Mouse (Mus musculus) thymus, adult 18-20 months (tissue): ENCODE measurements at regions not wholly inside any gene's neighbourhood (a gene's known extent, or its start where the extent isn't known, plus 50 kb on each side); places are given as distances from the start of the nearest gene placed in this dataset.

ENCODE experiments used
- DNase-seq, 2 experiments: peaks; one replicate each; pipeline ENCODE4 v3.0.0; 2022; ENCODE audit warnings: mixed read lengths in 2 of 2

- no peak for DNase-seq
These were observed 81.5 kb upstream of the Elovl6 start for GRCm38 (mm10) chr3:129450671-129451070.

- no peak for DNase-seq
These were observed 62.1 kb upstream of the Elovl6 start for GRCm38 (mm10) chr3:129470088-129470487.

DNA sequence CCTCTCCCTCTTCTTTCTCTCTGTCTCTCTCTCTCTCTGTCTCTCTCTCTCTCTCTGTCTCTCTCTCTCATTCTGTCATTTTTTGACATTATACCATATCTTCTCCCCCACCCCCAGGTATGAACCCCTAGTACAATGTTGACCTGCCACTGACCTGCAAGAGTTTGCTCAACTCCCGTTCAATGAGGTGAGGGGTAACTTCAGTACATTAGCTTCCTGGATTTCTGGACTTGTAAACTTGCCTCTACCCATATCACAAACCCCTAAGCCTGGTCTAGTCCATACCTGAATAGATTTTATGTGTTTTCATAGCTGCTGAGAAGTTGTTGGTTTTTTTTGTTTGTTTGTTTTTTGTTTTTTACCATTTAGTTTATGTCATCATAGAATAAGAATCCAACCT lies 60.8 kb upstream of the Elovl6 start:
- no peak for DNase-seq

- no peak for DNase-seq
These were observed 60.1 kb upstream of the Elovl6 start for GRCm38 (mm10) chr3:129472008-129472407.

DNA sequence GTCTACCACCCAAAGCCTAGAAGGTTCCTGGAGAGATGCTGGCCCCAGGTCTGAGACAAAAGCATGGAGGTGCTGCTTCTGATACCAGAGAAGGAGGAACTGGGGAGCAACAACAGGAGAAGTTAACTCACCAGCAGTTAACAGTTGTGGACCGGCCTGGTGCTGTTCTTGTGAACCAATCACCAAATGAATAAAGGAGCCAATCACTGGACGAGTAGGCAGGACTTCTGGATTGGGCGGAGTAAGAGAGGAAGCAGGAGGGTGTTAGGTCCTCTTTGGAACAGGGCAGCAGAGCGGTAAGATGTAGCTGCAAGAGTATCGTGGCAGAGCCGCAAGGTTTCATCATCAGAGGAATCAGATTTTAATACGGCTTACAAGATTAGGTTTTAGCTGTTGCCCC lies 57.7 kb upstream of the Elovl6 start:
- DNase-seq: no peak

GRCm38 (mm10) chr3:129476250-129476649 lies 55.9 kb upstream of the Elovl6 start:
- DNase-seq: no peak

GRCm38 (mm10) chr3:129478093-129478492 lies 54.1 kb upstream of the Elovl6 start:
- DNase-seq: no peak

DNA sequence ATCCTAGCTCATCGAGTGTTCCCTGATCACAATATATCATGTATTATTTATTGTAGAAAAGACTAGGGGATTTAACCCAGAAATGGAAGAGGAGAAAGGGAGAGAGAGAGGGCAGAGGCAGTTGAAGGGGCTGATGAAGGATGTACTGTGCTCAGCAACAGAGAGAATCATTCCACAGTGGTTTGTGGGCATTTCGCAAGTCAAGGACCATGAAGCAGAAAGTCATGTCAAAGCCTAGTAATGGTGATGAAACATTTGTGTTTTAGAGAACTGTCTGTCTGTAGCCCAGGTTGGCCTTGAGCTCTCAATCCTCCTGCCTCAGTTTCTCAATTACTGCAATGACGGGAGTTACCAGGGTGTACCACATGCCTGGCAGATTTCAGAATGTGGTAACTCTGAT lies 50.9 kb upstream of the Elovl6 start:
- no peak for DNase-seq
